Mouse (Mus musculus): ENCODE data around the gene Rnaseh2c.

Rnaseh2c gene

GRCm38 (mm10) chr19:5637069-5638047 lies 35.7 kb downstream of the Rnaseh2c start, which contains the start of gene Rela:
Gene Rela, plus strand, starts transcription at chr19:5637483.
- peak; percentile 92 for DNase-seq

GRCm38 (mm10) chr19:5638416-5639005 lies 36.8 kb downstream of the Rnaseh2c start:
- no peak for DNase-seq

- no peak for DNase-seq
Measured at GRCm38 (mm10) chr19:5640339-5640738, 38.7 kb downstream of the Rnaseh2c start.

- DNase-seq: no peak
Measured at GRCm38 (mm10) chr19:5641021-5641420, 39.3 kb downstream of the Rnaseh2c start.

GRCm38 (mm10) chr19:5641641-5642040 lies 40.0 kb downstream of the Rnaseh2c start:
- DNase-seq: no peak

- DNase-seq: no peak
Measured at GRCm38 (mm10) chr19:5645280-5645679, 43.6 kb downstream of the Rnaseh2c start.

GRCm38 (mm10) chr19:5646731-5647330 lies 45.2 kb downstream of the Rnaseh2c start:
- DNase-seq: no peak

GRCm38 (mm10) chr19:5647791-5648190 lies 46.1 kb downstream of the Rnaseh2c start:
- DNase-seq: no peak

GRCm38 (mm10) chr19:5648401-5649297 lies 47.0 kb downstream of the Rnaseh2c start:
- DNase-seq: peak; percentile 84

GRCm38 (mm10) chr19:5649298-5649741 lies 47.6 kb downstream of the Rnaseh2c start:
- no peak for DNase-seq

GRCm38 (mm10) chr19:5651502-5652274 lies 50.0 kb downstream of the Rnaseh2c start:
- no peak for DNase-seq

- DNase-seq: no peak
Measured at GRCm38 (mm10) chr19:5652570-5652969, 50.9 kb downstream of the Rnaseh2c start.

- no peak for DNase-seq
Measured at GRCm38 (mm10) chr19:5653969-5654719, 52.5 kb downstream of the Rnaseh2c start.

- DNase-seq: no peak
Measured at GRCm38 (mm10) chr19:5654720-5655298, 53.1 kb downstream of the Rnaseh2c start.

All from right cerebral cortex, postnatal 25 days (tissue).